Mouse (Mus musculus) neutrophil, adult 5-6 weeks (primary cell): ENCODE data around the gene Rere. TPM values are rescaled to one million over a fixed set of nuclear protein-coding genes. Genes with fewer than 3 reads are reported as not detected.
"Not testable (repeated sequence)": the region's sequence is repeated elsewhere in the genome, so short reads cannot be mapped to it uniquely, and the experiment has no call there.

ENCODE experiments used
- ATAC-seq: fragments of 151-379, 151-347 bp; 2 replicates; pipeline ENCODE4 v1.8.0; 2017; ENCODE audit warnings: mild to moderate bottlenecking, moderate TSS enrichment; ENCODE audit not compliant: insufficient number of reproducible peaks, poor library complexity, low FRiP score, severe bottlenecking; ENCODE audit errors: extremely low read depth
- total RNA-seq: library from RNA; stranded (forward); fragments of 200-1000 nt; gene quantifications from 2 replicates; pipeline ENCODE4 v1.2.3, GENCODE M21; 2017

The Rere gene
- total RNA-seq, 1 experiment from 2014 or later, result 59.4 TPM

DNA sequence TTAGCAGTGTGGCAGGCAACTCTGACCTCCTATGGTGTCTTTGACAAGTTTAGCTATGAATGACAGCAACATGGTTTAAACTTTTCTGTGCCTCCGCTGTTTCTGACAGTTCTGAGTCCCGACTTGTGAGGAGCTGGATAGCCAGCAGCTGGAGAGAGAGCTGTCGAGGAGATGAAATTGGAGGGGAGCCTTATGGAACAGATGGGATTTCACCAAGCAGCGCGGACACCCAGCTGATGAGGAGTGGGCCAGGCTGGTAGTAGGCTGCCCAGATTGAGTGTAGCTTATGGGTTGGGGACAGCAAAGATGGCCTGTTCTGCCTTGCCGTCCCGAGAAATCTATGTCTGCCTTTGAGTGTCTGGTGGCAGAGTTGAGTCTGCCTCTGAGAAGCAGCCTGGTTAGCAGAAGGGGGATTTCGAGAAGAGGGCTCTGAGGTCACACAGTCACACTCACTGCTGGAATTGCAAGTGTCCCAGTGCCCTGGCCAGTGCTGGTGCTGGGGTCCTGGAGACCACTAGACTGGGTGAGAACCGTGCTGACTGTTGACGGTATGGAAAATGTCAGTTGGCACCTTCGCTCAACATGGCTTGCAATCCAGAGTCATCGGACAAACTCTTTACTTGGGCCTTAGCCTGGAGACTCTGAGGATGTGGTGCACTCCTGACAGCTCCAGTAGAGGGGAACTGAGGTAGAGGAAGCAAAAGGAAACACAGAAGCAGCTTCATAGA is 268.7 kb downstream of the Rere start:
- no peak for ATAC-seq

DNA sequence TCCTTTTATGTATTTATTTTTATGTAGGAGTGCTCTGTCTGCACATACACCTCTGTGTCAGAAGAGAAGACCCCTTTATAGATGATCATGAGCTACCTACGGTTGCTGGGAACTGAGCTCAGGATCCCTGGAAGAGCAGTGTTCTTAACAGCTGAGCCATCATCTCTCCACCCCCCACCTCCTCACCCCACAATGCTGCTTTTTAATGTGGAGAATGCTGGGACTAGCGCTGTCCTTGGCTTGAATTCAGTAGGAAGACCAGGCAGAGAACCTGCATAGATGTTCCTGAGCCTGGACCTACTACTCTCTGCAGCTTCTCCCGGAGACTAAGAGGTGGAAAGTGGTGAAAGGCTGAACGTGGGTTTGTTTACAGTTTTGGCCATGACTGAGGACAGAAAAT is 269.9 kb downstream of the Rere start:
- no peak for ATAC-seq

DNA sequence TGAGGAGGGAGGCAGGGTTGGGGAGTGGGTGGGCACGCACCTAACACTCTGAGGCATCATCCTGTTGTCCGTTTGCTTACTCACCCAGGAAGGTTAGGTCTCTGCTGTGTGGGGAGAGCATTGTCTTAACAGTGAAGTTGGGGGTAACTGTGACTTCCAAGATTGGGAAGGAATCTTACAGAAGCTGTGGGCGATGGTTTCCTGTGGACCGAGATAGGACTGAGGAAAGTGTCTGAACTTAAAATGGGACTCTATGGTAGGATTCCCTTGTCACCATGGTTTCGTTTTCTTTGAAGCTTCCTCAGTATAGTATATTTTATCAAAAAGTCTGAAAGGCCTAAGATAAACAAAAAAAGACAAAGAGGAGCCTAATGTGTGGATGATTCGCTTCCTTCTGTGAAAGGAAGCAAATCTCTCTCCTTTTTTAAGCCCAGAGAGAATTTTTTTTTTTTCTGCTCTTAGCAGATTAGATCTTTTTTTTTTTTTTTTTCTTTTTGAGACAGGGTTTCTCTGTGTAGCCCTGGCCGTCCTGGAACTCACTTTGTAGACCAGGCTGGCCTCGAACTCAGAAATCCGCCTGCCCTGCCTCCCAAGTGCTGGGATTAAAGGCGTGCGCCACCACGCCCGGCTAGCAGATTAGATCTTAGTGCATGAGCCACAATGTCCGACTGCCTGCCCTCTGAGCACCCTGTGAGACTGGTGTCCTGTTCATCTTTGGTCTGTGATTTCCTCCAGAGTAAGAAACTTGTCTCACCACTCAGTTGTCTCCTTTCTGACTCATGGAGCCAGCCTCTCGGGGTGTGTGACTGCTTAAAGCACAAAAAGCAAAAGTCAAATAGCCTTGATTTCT is 271.5 kb downstream of the Rere start:
- ATAC-seq, result no peak

DNA sequence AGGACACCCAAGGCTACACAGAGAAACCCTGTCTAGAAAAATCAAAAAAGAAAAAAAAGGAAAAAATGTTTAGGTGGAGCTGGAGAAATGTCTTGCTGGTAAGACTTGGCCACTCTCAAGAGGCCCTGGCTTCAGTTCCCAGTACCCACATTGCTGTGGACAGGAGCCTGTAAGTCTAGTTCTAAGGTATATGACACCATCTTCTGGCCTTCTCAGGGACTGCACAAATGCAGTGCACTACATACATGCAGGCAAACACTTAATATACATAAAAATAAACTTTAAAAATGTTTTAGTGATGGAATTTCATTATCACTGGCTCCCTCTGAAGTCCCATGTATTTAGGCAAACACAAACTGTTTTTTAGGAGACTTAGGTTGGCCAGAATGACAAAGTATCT is 274.3 kb downstream of the Rere start:
- no peak for ATAC-seq

DNA sequence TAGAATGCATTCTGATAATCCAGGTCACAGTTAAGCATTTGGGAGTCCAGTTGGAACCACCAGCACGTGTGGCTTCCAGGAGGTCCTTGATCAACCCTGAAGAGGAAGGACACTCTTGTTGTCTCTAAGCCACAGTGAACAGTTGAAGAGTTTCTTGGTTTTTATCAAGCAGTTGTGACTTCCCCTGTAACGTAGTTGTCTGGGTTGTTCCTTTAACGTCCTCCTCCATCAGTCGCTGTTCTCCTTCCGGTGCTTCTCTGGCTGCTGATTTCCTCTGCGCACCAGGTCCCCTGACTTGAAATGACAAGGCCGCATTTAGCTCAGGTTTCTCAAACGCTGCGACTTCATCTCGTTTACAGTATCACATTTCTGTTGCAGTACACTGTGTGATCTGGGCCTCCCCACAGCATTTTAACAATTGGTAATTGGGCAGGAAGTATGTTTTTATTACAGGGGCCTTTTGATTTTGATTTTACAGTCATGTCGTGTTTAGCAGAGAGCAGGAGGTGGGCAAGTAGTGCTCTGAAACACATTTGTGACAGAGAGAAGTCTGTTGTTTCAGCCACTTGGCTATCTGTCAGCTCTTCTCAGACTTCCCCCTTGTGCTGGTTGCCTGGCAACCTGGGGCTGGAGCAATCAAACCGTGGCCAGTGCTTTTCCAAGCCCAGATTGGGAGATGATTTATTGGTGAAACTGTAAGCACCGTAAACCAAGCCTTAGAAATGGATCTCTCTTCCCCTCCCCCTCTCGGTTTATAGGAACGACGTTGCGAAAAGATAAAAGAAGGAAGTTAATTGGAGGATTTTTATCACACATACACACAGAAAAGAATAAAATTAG is 275.2 kb downstream of the Rere start:
- peak; percentile 77 for ATAC-seq

DNA sequence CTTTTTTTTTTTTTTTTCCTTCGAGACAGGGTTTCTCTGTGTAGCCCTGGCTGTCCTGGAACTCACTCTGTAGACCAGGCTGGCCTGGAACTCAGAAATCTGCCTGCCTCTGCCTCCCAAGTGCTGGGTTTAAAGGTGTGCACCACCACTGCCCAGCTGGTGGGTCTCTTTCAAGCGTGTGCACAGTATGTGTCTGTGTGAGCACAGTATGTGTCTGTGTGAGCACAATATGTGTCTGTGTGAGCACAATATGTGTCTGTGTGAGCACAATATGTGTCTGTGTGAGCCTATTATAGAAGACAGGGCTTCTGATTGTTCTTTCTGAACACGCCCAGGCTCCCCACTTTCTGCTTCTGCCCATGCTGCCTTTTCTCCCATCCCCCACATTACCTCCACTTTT is 275.8 kb downstream of the Rere start:
- ATAC-seq, result not testable (repeated sequence)

DNA sequence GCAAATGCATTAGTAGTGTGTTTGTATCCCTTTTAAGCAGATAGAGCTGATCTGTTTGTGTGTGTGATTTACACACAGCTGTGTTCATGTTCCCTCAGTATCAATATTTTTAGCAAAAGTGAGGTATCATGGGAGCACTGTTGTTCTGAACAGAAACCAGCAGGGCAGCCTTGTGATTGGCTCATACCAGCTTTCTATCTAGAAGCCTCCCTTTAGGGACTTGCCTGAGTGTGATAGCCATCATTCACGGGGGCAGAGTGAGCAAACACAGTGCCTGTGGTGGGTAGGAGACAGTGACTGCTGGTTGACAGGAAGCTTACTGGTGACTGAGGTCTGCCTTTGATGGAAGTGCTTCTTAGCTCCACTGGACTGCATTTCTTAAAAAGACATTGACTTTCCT is 276.5 kb downstream of the Rere start:
- peak; percentile 41; the same call in 1 of the 2 replicates for ATAC-seq

DNA sequence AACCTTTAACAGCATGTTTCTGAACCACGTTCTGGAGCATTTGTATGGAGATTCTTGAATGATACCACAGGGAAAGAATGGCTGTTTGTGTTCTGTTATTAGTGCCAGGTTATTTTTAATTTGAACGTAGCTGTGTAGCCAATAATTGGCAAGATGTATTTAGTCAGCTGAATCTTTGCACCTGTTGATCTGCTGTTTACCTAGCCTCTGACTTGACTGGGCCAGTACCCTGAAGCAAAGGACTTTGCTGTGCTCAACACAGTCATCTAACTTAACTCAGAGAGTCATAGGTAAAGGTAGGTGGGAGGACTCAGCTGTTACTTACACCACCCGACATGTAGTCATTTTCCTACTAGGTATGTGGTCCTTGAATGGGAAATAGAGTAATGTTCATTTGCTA is 278.1 kb downstream of the Rere start:
- no peak for ATAC-seq

DNA sequence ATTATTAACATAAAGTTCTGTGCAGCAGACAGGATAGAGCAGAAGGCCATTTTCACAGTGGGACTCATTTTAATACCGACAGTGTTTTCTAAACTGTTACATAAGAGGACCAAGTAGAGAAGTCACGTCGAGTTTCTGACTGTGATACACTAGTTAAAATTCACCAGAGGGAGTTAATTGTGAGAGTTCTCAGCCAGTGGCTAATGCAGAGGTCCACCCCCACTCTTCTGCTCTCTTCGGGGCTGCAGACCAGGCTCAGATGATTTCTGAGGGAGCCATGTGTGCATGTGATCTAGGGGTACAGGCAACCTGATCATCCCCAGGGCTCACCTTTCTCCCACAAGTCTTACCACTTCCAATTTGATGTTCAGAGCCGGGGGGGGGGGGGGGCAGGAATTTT is 281.8 kb downstream of the Rere start:
- ATAC-seq, result no peak

DNA sequence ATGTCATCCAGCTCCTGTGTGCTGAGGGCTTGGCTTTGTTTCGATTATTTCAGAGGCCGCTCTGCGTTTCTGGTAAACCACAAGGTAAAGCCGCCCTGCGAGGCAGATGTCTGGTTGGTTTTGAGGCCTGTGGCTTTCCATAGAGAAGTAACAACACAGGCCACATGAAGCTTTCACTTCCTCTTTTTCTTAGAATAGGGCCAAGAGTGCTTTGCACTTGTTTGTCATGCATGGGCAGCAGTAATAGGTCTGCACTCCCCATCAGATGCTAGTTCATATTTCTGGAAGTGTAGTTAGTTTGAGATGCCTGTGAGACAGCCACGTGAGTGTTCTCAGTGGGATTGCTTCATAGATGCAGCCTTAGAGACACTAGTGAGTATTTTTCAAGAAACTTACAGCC is 284.7 kb downstream of the Rere start:
- ATAC-seq, result peak; percentile 78

DNA sequence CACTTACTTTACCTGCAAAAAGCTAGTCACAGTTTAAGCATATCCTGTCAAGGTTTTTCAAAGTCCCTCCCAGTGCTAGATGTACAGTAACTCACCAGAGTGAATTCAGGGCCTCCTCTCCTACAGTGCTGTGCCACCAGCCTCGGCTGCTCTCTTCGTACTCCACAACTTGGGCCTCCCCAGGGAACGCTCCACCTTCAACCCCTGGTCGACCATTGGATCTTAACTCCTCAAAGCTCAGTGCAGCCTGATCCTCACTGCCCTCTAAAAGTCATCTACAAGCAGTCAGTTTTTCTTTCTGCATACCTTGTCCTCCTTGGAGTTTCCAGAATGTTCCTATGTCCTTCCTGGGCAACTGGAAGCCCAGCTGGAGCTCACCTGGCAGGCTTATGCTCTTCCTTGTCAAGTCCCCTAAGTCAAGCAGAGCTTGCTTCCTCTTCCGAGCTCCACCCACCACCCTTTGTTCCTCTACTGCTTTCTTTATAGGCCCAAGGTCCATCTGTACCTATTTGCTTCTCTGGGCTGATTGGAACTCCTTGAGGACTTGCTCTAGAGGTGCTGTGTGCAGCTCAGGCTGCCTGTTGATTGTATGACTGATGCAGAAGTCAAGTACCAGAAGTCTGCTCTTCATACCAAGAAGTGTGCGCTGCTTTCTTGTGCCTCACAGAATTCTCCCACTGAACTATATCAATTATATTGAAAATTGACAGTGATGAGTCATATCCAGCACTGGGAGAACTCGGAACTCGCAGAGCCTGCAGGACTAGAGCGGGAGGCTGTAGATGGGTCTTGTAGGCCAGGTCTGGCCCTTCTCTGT is 287.1 kb downstream of the Rere start:
- peak; percentile 70 for ATAC-seq

DNA sequence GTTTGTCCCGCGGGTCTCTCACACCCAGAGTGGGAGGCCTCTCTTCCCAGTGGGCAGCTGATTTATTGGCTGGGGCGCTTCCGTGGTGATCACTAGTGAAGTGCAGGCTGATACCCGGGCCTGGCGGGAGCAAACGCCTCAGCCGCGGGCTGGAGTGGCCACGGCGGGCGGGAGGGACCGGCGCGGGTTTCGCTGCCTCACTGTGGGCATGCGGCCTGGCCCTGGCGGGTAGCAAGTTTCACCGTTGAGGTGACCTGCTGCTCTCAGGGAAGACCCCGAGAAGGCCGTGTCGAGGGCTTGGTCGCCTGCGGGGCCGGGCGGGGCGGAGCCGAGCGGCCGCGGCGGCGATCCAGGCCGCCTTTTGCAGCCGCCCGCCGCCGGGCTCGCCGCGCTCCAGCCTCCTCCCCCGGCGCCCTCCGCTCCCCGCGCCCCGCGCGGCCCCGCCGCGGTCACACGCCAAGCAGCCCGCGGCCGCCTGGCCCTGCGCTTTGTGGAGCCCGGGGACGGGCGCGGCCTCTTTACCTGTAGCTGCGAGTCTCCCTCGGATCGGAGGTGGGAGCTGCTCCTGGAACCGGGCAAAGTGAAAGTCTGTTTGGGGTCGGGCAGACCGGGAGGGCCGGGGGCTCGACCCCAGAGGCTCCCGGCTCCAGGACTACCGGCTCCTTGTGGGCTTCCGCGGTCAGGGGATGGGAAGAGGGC is 287.8 kb downstream of the Rere start:
- no peak for ATAC-seq

DNA sequence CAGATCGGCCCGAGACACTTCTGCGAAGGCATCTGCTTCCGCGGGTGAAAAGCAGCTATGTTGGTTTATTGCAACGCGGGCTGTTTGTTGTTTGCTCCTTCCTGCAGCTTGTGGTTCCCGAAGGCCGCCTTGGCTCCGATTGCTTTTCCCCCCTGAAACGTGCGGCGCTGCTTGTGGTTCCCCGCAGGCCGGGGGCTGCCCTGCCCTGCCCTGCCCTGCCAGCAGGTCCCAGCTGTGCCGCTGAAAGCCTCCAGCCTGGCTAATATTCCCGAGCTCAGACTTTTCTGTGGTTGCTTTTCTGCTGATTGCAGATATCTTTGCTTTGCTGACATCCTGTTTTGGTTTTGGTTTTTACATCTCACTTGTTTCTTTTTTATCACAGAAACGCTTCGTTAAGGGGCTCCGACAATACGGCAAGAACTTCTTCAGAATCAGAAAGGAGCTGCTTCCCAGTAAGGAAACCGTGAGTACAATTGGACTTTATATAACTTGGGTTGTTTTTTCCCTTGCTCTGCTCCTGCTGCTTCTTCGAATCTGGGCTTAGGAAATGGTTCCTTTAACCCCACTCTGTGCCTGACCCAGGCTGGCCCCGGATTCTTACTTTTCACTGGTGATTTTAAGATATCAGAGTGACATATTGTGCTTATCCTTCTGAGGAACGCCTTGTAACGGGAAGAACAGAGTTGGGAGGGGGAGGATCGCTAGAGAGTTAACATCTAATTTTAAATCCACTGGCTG is 288.6 kb downstream of the Rere start:
- ATAC-seq, result no peak

DNA sequence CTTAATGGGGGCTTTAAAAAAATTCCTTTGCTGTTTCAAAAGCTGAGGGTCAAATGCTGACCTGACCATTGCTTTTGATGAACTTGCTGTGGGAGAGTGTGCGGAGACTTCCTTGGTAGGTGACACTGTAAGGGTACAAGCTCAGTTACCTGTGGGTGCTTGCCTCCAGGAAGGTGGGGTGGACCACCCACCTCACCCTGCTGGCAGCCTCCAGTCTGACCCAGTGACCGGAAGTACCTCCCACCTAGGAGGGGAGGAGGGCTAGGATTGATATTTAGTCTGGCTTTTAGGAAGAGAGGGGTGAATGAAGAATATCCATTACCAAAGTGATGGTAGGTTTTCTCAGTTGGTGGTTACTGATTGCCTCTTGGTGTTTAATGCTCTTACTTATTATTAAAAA is 289.3 kb downstream of the Rere start:
- no peak for ATAC-seq

DNA sequence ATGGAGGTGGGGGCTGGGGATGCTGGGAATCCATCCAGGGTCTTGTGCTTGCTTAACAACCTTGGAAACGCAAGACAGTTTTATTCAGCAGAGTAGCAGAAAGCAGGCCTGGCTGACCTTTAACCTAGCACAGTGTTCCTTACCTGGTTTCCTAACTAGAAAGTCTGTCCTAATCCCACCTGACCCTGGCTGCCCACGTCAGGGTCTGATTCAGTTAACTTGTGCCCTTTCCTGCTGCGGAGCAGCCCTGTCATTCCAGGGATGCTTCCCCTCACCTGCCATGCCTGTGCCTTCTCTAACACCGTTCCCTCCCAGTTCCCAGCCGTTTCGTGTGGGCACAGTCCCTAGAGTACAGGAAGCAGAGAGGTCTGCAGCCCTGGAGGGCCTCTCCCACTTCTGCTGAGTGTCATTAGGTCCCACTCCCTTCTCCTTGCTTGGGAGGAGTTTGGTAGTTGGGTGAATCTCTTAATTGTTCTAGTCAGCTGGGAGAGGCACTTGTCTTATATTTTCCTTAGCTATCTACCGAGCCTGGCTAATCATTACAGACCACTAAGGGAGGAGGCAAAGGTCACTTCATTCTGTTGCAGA is 290.8 kb downstream of the Rere start:
- ATAC-seq, result no peak

DNA sequence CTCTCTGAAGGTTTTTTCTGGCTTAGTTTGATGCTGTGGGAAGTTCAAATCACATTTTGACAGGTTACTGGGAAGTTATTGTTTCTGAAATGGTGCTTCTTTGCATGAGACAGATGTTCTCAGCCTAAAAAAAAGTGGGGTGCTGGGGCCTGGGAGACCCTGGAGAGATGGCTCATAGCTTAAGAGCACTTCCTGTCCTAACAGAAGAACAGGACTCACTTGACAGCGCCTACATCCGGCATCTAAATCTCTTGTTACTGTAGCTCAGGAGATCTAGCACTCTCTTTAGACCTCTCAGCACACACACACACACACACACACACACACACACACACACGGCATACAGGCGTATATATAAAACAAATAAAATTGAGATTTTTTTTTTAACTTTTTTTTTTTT is 291.5 kb downstream of the Rere start:
- ATAC-seq, result no peak

DNA sequence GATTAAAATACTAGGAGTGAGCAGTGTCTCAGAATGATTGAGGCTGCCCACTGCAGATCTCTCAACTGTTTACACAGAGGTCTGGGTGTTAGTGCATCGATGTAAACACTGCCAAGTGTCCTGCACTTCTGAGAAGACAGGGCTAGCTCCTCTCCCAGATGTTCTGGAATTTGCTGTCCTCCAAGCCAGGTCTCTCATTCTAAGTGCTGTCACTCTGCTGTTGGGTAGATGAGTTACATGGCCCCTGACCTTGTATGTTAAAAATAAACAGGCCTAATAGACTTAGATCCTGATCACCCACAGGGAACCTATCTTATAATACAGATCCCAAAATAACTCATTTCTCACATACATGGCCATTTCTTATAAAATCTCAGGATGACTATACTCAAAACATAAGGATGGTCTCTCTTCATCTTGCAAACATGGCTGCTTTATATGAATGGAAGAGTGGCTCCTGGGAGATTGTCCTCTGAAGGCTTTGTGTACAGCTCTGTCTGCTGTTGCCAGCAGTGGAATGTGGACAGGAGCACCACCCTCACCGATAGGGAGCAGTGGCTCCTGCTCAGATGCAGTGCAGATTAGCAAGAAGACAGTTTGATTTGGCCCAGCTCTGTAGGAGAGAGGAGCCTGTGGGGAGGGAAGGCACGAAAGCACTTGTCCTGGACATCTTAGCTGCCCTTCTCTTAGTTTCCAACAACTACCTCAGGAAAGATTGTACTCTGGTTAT is 294.1 kb downstream of the Rere start:
- ATAC-seq, result no peak
